Mouse (Mus musculus) MN1 (cell line): ENCODE data around the gene Ebf1.

ENCODE experiments used
- DNase-seq: peaks from one replicate; pipeline ENCODE4 v3.0.0-alpha.2; 2016; ENCODE audit warnings: low spot score

Gene Ebf1

DNA sequence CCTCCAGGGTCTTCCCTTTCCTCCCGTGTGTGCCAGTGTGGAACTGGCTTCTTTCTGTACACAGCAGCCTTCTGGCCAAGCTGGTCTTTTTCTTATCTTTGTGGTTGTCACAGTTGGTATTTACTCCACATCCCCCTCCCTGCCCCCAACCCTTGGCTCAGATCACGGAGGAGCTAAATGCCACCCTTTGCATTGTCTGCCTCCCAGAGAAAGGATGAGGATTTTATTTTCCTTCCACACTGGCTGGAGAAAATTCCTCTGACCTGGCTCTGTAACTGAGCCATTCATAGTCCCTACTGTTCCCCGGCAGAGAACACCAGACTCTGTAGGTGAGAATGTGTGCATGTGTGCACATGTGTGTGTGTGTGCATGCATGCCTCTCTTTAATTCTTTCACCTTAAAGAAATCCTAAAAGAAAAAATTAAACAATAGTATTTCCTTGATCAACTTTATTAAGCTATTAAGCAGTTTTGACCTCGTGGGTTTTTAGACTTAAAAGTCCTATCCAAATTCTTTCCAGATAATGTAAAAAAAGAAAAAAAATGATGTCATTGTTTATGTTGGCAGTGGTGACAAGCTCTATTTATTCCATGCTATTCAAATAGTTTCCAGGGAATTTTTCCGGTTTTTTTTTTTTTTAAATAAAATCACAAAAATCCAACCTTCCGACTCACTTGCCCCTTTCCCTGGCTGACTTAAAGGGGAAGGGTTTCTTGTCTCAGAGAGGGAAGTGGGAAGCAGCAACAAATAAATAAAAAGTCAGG is 123.3 kb downstream of the Ebf1 start:
- no peak for DNase-seq

DNA sequence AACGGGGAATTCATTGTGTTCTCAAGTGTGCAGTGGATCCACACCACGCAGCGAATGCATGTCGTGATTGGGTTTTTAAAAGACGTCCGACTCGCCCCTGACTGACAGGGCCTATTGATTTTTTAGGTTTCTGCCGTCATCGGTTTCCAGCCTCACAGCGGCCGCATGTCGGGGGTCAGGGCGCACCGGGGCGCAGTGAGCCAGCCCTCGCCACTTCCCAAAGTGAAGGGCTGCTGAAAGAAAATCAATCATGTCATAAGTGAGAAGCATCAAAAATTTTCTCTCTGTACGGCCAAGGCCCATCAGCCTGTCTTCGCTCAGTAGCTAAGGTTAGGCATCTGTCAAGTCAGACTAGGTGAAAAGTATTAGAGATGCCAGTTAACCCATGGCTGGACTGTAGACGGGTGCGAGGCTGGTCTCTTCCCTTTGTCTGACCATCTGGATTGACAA is 124.0 kb downstream of the Ebf1 start:
- no peak for DNase-seq

DNA sequence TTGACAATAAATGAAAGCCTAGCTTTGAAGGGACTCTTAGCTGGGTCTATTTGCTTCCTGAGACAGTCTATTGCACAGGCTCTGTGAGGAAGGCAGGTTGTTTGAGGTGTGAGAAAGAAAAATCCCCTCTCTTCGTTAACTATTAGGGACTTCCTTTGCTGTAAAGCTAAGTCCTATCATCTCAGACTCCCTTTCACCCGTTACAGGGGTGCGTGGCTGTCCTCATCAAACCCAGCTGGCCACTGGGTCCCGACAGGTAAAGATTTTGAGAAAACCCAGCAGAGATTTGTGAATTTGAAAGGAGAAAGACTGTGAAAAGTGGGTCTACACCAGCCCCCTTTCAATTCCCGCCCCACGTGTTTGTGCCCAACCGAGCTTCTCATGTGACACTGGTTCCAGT is 127.3 kb downstream of the Ebf1 start:
- no peak for DNase-seq

DNA sequence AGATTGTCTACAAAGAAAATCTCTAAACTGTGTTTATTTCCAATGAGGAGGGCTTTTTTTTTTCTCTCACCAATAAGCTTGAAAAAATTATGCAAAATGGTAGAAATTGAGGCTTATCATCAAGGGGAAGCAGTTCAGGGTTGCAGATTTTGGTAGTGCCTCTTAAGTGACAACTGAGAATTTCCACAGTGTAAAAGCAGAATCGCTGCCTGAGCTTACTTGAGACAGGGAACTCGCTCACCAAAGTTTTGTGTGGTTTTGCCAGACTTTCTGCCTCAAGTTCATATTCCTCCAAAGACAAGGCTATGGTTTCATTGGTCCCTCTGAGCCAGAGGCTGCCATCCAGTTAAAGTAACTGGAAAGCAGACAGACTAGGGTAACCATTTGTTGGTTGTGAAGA is 128.8 kb downstream of the Ebf1 start:
- DNase-seq, result no peak

DNA sequence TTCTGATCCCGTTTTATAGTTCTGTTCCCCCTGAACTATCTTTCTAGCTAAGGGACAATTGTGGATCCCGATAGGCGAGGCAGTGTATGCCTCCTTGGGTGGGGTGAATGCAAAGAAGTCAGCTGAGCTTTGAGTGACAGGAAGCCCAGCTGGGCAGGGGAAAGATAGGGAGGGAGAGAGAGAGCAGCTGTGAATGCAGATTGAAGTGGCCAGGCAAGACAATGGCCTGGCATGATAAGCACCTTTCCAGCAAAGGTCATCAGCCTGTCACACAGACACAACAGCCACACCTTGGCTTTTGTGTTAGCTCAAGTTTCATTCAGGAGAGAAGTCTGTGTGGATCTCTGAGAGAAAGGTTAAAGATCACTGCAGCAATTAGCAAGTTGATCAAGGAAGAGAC is 129.6 kb downstream of the Ebf1 start:
- DNase-seq, result no peak

DNA sequence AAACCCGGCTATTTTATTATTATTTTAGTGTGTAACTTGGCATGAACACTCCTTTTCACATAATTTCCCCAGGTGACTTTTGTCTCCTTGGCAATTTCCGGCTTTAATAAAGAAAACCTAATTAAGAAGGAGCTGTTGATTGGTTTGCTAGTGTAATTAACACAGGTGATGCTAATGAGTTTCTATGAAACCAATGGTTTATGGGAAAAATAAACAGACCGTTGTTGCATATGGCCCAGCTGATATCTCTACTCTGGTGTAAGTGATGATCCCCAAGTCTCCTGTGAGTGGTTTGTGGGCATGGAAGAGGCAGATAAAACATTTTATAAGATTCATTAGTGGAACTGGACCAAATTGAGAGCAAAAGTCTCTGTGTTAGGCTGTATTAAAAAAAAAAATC is 132.2 kb downstream of the Ebf1 start:
- DNase-seq, result no peak

DNA sequence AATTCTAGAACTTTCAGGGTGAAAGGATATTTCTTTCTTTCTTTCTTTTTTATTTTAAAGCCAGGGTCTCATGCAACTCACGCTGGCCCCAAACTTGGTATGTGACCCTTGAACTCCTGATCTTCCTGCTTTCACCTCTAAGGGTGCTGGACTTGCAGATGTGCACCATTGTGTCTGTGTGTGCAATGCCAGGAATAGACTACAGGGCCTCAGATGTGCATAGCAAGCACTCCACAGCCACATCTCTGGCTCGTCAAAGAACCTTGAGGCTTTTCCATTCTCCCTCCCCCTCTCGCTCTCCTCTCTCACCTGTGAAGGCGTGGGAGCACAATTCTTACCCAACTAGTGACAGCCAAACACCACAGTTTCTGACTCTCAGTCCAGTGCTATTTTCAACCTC is 137.2 kb downstream of the Ebf1 start:
- no peak for DNase-seq

DNA sequence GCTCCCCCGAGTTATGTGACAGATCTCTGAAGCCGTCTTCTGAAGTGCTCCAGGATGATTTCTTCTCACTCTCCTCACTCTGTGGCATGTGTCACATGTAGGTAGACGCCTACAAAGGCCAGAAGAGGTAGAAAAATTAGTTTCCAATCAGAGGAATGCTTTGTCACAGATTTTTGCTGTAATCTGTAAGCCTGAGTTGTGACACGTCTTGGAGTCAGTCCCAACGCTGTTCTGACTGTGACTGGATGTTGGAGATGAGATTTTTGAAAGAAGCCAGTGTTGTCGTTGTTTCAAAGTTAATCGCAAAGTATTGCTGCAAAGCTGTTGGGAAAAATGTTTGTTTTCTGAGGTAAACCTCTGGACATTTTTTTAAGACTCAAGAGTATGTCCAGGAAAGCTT is 139.2 kb downstream of the Ebf1 start:
- no peak for DNase-seq

DNA sequence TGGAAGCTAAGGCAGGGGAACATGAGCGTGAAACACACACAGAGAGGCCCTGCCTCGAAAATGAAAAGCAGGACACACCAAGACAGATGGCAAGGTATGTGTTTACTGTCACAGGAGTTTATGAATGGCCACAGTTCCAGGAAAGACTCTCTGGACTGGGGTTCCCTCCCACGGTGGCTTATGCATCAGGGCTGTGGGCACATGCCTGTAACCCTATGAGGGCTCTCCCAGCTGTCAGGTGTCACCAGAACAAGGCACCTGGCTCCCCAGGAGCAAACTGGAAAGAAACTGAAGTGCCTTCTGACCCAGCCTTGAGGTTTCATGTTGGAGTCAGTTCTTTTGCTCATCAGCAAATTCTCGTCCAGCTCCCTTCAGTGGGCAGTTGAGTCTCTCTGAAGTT is 141.7 kb downstream of the Ebf1 start:
- DNase-seq, result no peak

DNA sequence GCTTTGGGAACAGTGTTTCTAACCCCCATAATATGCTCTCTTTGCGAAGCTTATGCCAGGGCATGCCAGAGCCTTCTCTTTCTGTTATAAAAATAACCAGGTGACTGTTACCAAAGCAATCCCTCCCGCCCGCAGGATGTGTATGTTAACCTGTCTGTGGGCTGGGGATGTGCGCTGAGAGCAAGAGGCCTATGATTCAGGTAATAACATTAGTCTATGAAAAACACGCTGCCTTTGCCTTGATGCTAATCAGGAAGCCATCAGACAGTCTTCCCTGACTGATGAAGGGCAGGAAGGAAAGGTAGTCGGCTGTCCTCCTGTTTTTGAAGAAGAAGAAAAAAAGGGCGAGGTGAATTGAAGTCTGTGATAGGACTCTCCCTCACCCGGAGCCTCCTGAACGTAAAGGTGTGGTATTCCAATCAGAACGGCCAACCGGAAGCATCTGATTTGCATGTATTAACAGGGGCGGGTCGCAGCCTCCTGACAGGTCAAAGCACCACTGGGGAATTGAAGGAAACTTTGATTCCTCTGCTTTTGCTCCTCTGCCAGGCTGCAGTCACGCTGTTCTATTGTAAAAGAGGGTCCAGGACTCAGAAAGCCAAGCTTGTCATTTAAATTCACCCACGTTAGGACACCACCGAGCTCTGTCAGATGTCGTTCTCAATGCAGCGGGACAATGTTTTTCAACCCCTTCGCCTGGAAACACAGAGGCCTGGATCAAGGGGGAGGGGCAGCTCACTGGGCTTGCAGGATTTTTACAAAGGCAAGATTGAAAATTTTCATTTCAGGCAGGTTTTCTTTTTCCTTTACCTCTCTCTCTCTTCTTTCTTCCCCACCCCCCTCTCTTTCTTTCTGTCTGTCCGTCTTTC is 144.2 kb downstream of the Ebf1 start:
- DNase-seq, result no peak

DNA sequence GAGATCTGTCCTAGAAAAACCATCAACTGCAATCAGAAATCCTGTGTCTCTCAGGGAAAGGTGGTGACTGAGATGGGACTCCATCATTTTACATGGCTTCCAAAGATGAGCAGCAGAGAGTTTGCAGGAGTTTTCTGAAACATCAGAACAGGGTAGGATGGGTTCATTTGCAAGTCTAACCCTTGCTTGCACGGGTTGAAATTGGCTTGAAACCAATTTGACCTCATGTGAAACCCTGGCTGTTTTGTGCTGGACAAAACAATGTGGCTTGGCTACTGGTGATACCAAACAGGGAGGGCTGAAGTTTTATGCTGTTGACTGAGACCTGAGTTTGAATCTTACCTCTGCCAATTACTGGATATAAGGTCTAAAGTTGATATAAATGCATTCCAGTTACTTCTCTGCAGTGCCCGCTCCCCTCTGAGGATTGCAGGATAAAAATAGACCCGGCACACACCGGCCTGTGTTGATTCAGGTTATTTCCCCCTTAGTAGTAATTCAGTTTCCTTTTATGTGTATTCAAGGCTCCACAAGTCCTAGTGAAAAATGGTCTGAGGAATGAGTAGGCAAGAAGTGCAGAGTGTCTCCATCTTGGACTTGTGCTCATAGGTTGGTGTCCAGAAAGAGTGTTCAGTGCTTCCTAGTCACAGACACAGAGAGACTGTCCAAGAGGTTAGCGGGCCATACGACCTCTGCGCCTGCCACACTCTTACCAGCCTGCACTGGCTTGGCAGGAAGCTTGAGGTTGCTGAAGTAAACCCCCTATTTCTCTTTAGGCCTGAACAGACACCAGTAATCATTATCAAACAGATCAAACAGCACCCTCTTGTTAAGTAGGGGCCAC is 147.1 kb downstream of the Ebf1 start:
- no peak for DNase-seq

DNA sequence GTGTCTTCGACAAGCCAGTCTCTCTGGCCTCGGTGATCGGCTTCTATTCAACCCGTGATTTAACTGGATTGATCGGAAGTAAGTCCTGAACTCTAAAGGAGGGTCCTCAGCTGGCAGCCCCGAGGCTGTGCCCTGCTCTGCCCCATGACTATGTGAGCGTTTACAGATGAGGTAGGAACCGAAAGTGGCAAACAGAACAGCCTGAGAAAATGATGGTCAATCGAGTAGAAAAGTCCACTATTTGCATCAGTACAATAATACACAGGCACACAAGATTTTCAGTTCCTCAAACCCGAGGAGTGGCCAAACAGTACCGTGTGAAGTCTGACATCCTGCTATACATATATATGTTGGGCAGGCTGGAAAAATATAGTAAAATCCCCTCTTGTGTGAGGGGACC is 147.9 kb downstream of the Ebf1 start:
- no peak for DNase-seq

DNA sequence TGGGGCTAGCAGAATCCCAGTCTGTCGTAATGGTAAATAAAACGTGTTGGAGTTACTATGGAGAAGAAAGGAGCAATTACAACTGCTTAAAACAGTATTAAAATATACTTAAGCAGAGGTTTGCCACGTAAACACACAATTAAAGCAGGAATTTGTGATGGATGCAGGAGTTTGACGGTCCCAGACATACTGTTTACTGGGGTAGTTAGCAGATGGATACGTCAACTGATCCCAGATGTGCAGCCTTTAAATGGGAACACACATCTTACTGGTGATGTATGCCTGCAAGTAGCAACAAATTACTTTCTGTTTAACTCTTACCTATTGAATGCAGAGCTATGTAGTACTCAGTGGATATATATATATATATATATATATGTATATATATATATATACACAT is 149.1 kb downstream of the Ebf1 start:
- no peak for DNase-seq

DNA sequence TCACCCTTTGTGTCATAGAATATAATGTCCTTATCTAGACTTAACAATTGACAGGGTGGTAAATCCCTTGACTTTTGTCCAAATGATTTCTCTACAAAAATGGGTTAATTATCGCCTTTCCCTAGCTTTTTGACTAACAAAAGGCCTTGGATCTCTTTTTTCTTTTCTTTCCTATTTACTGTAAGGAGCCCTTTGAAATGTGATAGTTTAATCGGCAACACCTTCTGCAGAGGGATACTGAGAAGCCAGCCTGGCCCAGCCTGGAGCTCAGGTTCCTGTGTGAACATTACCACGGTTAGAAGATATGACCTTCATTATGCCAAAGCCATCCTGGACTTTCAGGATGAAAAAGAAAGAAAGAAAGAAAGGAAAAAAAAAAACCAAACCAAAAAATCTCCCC is 150.2 kb downstream of the Ebf1 start:
- DNase-seq, result no peak

DNA sequence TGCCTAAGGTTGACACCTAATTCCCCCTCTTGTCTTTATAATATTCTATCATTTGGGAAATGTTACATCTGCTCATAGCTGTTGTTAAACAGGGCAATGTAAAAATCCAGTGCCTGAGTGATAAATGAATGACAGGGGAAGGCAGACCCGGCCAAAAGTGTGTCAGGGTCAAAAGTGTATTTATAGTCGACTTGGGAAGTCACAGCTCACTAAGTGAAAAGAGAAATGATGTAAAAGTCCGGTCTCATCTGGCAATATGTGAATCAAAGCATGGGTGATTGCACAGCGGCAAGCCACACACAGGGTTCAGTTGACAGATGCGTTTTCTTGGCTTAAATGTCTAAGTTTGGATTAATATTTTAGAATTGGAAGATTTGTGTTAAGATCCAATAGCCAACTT is 151.2 kb downstream of the Ebf1 start:
- no peak for DNase-seq

DNA sequence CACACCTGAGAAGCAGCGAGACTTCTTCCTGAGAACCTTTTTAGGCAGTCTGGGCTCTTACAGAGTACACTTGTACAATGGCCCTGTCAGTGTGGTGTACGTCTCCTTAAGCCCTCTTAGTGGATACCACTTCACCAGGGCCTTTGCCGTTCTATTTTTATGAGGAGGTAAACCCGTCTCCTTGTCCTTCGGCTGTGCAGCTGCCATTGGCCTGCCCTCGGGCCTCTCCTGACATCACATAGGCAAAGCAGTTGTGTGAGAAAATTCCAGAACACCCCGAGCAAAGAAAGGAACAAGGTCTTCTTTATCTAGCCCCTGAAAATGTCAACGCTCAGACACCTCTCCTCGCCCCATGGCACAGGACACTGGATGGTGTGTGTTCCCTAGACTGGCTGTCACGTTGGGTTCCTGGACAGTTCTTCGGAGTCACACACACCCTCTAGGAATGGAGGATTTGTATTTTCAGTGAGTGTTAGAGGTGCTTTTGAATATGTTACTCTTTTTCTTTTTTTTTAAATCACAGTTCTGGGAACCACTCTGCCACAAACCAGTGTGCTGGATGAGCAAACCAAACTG is 154.0 kb downstream of the Ebf1 start:
- no peak for DNase-seq

DNA sequence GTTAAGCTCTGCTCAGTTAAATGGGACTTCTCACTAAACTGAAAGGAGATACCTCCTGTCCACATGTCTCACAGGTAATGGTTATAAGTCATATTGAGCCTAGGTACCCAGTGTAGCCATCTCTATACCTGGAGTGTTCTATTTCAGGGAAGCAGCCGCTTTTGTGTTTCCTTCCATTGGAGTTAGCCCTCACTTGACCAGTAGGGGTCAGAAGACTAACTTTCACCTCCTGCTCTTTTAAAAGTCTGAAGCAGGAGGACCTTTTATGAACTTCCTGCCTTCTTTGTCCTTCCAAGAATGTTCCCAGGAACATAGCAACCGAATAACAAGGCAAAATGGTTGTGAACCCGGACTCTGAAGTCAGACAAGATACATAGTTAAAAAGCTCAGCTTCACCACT is 157.3 kb downstream of the Ebf1 start:
- no peak for DNase-seq

DNA sequence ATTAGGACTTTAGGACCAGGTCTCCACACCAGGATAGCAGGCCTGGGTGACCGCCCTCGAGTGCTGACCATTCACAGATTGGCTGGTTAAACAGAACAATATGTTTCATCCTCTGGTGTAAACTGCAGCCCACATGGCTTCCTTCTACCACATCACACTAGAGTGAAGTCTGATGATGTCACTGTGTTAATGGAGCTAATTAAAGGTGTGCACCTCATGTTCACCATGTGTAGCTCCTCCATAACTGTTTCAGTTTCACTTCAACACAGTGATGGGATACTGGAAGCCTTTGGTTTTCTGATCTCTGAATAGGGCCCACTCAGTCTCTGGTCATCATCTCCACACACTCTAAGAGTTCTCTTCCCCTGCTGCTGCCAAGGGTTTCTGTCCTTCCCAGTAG is 158.4 kb downstream of the Ebf1 start:
- no peak for DNase-seq

DNA sequence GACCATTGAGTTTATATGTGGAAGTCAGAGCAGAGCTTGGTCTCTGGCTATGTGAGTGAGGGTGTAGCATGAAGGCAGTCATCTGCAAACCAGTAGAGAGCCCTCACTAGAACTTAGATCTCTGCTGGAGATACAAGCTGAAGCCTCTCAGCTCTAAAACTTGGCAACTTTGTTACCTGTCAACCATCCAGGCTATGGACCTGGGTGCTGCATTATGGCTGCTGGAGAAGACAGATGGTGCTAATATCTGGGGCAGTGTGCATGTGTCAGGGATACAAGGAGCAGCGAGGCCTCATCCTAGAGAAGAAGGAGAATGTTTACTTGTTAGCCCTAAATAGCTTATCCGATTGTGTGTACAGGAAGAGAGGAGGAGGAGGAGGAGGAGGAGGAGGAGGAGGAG is 159.4 kb downstream of the Ebf1 start:
- no peak for DNase-seq

DNA sequence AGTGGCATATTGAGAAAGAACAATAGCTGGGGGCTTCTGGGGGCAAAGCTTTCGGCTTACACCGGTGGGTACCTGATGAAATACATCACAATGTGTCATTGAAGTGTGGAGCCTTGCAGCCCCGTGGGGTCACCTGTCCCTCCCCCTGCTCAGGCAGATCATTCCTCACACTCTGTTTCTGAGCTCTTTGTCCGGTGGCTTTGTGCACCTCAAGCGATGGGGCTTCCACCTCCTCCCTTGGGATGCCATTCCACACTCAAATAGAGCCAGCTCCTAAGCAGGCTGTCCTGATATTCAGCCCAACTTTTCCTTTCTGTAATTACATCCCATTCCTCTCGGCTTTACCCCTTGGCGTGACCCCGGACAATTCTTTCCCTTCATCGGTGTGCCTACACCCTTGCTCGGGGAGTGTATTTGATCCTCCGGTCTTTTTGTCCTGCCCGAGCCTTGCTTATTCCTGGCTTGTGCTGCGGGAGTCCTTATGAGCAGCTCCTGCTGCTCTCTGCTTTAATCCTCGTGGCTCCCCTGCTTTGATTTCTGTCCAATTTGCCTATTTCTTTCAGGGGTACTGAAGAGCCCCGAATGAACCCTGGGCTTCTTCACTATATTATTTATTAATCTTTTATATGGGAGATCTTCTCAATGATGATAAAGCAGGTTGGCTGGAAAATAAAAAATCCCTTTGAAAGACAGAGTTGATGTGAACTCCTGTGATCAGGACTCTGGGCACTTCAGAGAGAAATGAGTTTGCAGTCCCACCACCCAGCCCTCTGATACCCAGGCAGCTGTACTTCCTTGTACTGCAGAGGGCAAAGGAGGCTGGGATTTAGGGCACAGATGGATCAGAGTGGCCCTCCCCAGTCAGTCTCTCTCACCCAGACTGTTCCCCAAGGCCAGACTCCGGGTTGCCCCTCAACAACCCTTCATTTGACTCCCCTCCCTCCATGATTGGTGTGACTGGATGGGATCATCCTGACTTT is 160.5 kb downstream of the Ebf1 start:
- DNase-seq, result no peak

DNA sequence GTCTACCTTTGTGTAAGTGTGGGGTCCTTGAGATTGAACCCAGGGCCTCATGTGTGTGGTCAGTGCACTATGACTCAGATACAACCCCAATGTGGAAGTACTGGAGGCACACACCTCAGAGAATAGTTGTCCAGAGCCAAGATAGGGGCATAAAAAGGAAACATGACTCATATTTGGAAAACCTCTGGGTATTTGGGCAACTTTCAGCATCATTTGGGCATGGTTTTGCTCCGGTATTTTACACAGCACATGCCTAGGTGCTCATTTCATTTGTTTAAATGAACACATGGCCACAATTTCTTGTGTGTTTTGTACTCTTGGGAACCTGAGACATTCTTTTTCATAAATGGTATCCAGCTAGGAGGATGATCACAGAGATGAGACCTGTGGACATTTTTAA is 161.9 kb downstream of the Ebf1 start:
- DNase-seq, result no peak
